Mouse (Mus musculus) effector memory CD4-positive, alpha-beta T cell, adult 7 months (primary cell): ENCODE measurements around the gene Ttc23. TPM values are rescaled to one million over a fixed set of nuclear protein-coding genes. Genes with fewer than 3 reads are reported as not detected.

Experiments
- polyA plus RNA-seq: library from polyadenylated mRNA; unstranded; fragments of 100-300 nt; shearing (Covaris generic); gene quantifications from one replicate; pipeline ENCODE4 v1.2.1, GENCODE M21; 2017

Ttc23 gene
- polyA plus RNA-seq = 0.60 TPM

GRCm38 (mm10) chr7:67647277-67647676 lies at the start of gene Ttc23:
Gene Ttc23, plus strand, starts transcription at chr7:67647410.

GRCm38 (mm10) chr7:67644833-67645680 lies 2.2 kb upstream of the Ttc23 start, which contains the start of gene Lrrc28:
Gene Lrrc28, minus strand, starts transcription at chr7:67645268.

DNA sequence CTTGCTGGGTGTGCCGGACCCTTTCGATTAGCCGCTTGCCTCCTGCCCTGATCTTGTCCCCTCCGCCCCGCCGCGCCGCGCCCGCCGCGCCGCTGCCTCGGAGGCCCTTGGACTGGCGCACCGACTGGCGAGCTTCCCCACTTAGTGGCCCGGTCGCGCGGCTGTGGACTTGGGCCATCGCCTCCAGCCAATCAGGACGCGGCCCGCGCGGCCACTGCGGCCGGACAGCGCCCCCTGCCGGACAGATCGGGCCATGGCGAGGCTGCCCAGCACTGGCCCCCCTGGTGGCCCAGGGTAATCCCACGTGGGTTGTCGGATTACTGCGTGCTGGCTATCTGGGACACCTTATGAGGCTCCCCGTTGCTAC lies 112.4 kb downstream of the Ttc23 start, which contains the start of gene Synm:
TSS of gene Synm (minus strand) at position 114 of the 367 bp plus-strand sequence.

Other genes with a start within 250 kb of the Ttc23 start
- gene Lrrc28, start 2.1 kb upstream of the Ttc23 start, polyA plus RNA-seq = 24.6 TPM
- 0.15 TPM for gene Synm, start 112.3 kb downstream of the Ttc23 start, polyA plus RNA-seq